Mouse (Mus musculus) hindbrain, postnatal 0 days (tissue): ENCODE data around the gene Wfikkn1. TPM values are rescaled to one million over a fixed set of nuclear protein-coding genes. Genes with fewer than 3 reads are reported as not detected.

ENCODE experiments used
- ATAC-seq: fragments of 200-750 bp; cut with Nextera tagmentation; 2 replicates; pipeline ENCODE4 v1.8.0; 2017; ENCODE audit warnings: mild to moderate bottlenecking, moderate TSS enrichment, moderate library complexity
- DNase-seq: peaks from one replicate; pipeline ENCODE4 v3.0.0-alpha.2; 2015; ENCODE audit warnings: low spot score
- H3K27ac ChIP-seq: fragments of 300-500 bp; sonication (generic); 2 replicates; pipeline ENCODE4 v1.5.1; 2014; ENCODE audit warnings: mild to moderate bottlenecking
- H3K27me3 ChIP-seq: fragments of 300-500 bp; sonication (generic); 2 replicates; pipeline ENCODE4 v1.6.1; 2014; ENCODE audit warnings: low read length, mixed read lengths; ENCODE audit not compliant: insufficient read depth
- H3K36me3 ChIP-seq: fragments of 300-500 bp; sonication (generic); 2 replicates; pipeline ENCODE4 v1.6.1; 2014; ENCODE audit warnings: low read length, mixed read lengths; ENCODE audit not compliant: insufficient read depth
- H3K4me1 ChIP-seq: fragments of 300-500 bp; sonication (generic); 2 replicates; pipeline ENCODE4 v1.6.1; 2014; ENCODE audit warnings: antibody characterized with exemption, low read length, mixed read lengths; ENCODE audit not compliant: insufficient read depth
- H3K4me2 ChIP-seq: fragments of 300-500 bp; sonication (generic); 2 replicates; pipeline ENCODE4 v1.6.1; 2014; ENCODE audit warnings: low read depth, mild to moderate bottlenecking, low read length, moderate library complexity, mixed read lengths
- H3K4me3 ChIP-seq: fragments of 300-500 bp; sonication (generic); 2 replicates; pipeline ENCODE4 v1.5.1; 2014; ENCODE audit warnings: low read length
- H3K9ac ChIP-seq: fragments of 300-500 bp; sonication (generic); replicated peaks from 2 replicates; pipeline ENCODE4 v1.6.1; 2014; ENCODE audit warnings: mild to moderate bottlenecking, low read length, moderate library complexity, mixed read lengths
- H3K9me3 ChIP-seq: fragments of 300-500 bp; sonication (generic); 2 replicates; pipeline ENCODE4 v1.6.1; 2016; ENCODE audit warnings: low read length, mixed read lengths
- CTCF ChIP-seq: IDR thresholded peaks from 2 replicates; pipeline ENCODE4 v1.5.1; 2016; ENCODE audit warnings: antibody characterized with exemption, control low read depth, low read depth
- whole genome bisulfite sequencing: fragments of 180-500 bp; shearing (Covaris S2); extraction: QIAGEN DNeasy Blood & Tissue Kit; methylation state at CpG from one replicate; pipeline ENCODE4 v1.1.7; 2014; 5-methylcytosine and 5-hydroxymethylcytosine counted together
- polyA plus RNA-seq: library from polyadenylated mRNA; unstranded; fragments of >200 nt; fragmentation: Nextera tagmentation; extraction: Ambion mirVana; gene quantifications from 2 replicates; pipeline ENCODE4 v1.2.1, GENCODE M21; 2015
- total RNA-seq: library from RNA; depleted of rRNA; stranded (reverse); fragments of >200 nt; gene quantifications from 2 replicates; pipeline ENCODE4 v1.2.3, GENCODE M21; 2014

The Wfikkn1 gene
- total and polyA plus RNA-seq, 2 experiments from 2014 or later = 0.58 to 1.2 TPM

DNA sequence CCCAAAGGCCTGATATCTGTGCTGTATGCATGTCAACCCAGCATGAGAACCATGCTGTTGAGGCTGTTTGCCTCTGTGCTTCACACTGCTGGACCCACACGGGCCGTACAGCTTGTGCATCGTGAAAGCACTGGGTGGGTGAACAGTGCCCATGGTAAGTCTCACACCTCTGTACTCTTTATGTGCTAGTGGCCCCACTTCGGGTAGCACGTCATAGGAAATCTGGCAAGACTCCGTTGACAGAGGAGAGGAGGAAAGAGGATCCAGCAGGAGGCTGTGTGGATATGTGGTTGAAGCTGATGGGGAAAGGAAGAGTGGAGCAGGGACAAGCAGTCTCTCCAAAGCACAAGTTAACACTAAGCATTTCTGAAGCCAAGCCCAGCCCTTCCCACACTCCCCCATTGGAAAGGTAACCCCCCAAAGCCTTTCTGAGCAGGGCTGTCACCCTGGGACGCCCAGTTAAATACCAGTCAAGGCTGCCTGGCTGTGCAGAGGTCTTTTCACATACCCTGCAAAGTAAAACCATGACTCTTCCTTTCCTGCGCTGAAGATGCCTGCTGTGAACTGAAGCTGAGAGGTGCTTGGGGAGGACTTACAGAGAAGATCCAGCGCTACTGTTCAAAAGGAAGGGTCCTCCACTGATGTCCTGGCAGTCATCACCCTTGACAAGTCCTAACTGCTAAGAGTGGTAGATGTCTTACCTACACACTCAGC lies 37.5 kb upstream of the Wfikkn1 start:
- Histone ChIP-seq H3K9ac (peak overlapping the region; percentile 85; the same call in 1 of the 2 replicates), H3K27ac (peak overlapping the region; percentile 87; the same call in 1 of the 2 replicates), H3K4me2 (peak overlapping the region; percentile 52), H3K9me3 (no peaks in the 10 kb centered on the region), H3K36me3 (0 out of 2 replicates have a peak, but pooled peaks cover 4% of the 10 kb centered on the region), H3K4me1 (peaks cover 16% of the 10 kb centered on the region), H3K4me3 (peak overlapping the region; percentile 79), H3K27me3 (no peaks in the 10 kb centered on the region)
- TF ChIP-seq CTCF = no peak
- WGBS = 79% methylated on average over 9 of the region's 9 CpGs
- ATAC-seq (no peak), DNase-seq (no peak)

DNA sequence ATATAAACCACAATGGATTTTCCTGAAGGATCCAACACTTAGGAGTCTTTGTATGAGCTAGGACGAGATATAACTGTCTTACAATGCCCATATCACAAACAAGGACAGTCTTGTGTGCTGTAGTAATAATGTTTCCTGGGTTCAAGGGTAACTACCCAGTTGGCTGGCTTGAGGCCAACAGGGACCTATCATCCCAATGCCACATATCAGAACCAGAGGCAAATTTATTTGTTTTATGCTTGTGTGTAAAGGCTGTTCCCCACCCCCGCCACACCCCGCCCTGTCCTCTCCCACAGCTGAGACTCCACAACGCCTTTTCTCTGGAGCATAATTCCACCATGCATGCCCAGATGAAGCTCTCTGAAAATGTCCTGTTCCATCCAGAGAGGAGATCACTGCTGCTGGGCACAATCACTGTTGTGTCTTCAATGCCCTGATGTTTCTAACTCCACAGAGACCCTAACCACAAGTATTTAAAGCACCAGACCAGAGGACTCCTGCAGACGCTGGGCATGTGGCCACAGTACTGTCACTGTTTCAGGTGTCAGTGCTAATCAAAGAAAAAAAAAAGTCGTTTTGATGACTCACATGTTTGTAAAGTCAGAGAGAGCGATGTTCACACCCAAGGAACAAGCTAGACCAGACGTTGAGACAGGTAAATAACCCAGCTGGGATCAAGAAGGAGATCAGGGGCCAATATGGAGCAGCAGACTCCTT lies 36.4 kb upstream of the Wfikkn1 start:
- 84% methylated on average over 8 of the region's 8 CpGs for WGBS
- Histone ChIP-seq H3K36me3 (0 out of 2 replicates have a peak, but pooled peaks cover 4% of the 10 kb centered on the region), H3K27ac (no peak overlapping the region), H3K9me3 (no peaks in the 10 kb centered on the region), H3K4me2 (no peak overlapping the region), H3K4me1 (peaks cover 16% of the 10 kb centered on the region), H3K9ac (no peak overlapping the region; the same call in 1 of the 2 replicates), H3K4me3 (no peak overlapping the region), H3K27me3 (no peaks in the 10 kb centered on the region)
- no peak for ATAC-seq
- no peak for TF ChIP-seq CTCF
- DNase-seq = no peak

DNA sequence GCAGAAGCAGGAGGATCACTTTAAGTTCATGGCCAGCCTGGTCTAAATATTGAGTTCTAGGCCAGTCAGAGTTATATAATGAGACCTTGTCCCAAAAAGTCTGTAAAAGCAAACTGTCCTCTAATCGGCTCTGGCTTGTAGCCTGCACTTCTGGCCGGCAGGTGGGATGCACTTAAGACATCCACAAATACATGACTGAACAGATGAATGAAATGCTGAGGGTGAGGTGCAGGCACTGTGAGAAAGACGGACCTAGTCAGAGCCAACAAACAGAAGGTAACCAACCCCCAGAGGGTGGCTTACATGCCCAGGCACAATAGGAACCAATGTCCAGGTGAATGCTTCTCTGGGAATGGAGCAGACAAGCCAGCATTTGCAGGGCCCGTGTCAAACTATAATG lies 33.6 kb upstream of the Wfikkn1 start:
- no peak for TF ChIP-seq CTCF
- no peak for DNase-seq
- Histone ChIP-seq H3K4me2 (no peak overlapping the region), H3K9me3 (no peaks in the 10 kb centered on the region), H3K27me3 (no peaks in the 10 kb centered on the region), H3K9ac (no peak overlapping the region), H3K27ac (no peak overlapping the region), H3K36me3 (0 out of 2 replicates have a peak, but pooled peaks cover 4% of the 10 kb centered on the region), H3K4me1 (peaks cover 16% of the 10 kb centered on the region), H3K4me3 (no peak overlapping the region)
- no peak for ATAC-seq
- 82% methylated on average over 4 of the region's 4 CpGs for WGBS

DNA sequence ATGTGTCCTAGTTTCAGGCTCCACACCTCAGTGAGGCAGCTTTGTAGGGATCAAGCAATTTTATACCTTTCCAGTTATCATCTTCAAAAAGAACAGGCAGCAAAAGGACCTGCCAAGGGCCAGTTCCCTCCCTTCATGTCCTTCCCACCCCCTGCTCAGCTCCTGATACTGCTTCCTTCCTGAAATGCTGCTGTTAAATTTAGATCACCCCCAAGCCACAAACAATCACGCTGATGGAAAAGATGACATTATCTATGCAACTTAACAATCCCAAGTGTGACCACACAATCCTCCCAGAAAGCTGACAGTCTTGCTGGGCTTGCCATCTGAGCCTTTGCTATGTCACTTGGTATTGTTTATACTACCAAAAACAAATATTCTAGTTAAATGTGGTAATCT lies 33.2 kb upstream of the Wfikkn1 start:
- no peak for TF ChIP-seq CTCF

DNA sequence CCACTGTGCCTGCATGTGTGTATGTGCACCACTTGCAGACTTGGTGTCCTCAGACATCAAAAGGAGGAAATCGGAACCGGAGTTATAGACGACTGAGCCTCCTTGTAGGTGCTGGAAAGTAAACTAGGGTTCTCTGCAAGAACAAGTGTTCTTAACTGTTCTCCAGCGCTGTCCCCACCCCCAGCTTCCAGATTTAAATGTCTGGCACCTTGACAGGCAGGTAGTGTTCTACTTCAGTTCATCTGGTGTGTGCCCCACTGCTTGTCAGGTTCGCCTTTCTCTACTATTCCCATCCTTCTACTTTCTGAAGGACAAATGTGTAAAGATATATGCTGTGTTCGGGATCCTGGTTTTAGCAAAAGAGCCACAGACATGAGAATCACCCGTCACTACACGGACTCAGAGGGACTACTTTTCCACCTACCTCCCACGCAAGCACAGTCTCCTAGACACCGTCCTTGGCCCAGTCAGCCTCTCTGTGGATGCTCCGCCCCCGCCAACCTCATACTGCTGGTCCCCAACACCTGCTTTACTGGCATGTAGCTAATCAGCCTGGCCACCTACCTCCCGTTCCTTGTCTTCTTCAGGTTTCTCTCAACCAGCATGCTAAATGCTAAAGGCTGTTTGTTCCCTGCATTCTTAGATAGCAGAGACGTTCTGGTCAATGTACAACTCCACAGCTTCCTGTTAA lies 32.7 kb upstream of the Wfikkn1 start:
- Histone ChIP-seq H3K4me1 (peaks cover 13% of the 10 kb centered on the region), H3K36me3 (0 out of 2 replicates have a peak, but pooled peaks cover 4% of the 10 kb centered on the region), H3K27me3 (no peaks in the 10 kb centered on the region), H3K4me2 (no peak overlapping the region), H3K27ac (no peak overlapping the region), H3K9ac (no peak overlapping the region), H3K9me3 (no peaks in the 10 kb centered on the region), H3K4me3 (no peak overlapping the region)
- no peak for ATAC-seq
- no peak for DNase-seq
- 88% methylated on average over 14 of the region's 14 CpGs for WGBS
- no peak for TF ChIP-seq CTCF

More for the DNA sequence above, 33.2 kb upstream of the Wfikkn1 start:
- 83% methylated on average over 1 of the region's 1 CpGs for WGBS
- Histone ChIP-seq H3K36me3 (0 out of 2 replicates have a peak, but pooled peaks cover 4% of the 10 kb centered on the region), H3K4me3 (no peak overlapping the region), H3K4me2 (no peak overlapping the region), H3K27ac (no peak overlapping the region), H3K9me3 (no peaks in the 10 kb centered on the region), H3K9ac (no peak overlapping the region), H3K27me3 (no peaks in the 10 kb centered on the region), H3K4me1 (peaks cover 16% of the 10 kb centered on the region)
- ATAC-seq (no peak), DNase-seq (no peak)

DNA sequence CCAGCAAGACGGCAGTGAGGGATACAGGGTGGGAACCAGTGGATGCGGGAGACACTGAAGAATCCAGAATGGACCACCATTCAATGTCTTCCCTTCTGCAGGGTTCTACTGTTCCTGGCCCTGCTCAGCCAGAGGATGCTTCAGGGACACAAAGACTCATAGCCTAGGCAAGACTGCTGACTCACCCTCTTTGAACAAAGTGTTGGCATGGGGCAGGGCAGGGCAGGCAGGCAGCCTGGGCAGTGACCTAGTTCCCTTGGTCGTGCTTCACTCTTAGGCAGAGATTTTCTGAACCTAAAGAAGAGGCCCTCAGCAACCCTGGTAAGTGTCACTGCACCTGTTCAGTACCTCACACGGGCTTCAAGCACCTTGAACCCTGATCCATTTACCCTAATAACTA lies 31.2 kb upstream of the Wfikkn1 start:
- Histone ChIP-seq H3K27me3 (no peaks in the 10 kb centered on the region), H3K4me1 (no peaks in the 10 kb centered on the region), H3K4me3 (no peak overlapping the region), H3K9ac (no peak overlapping the region), H3K36me3 (no peaks in the 10 kb centered on the region), H3K27ac (no peak overlapping the region), H3K9me3 (no peaks in the 10 kb centered on the region), H3K4me2 (no peak overlapping the region)
- no peak for TF ChIP-seq CTCF
- no peak for ATAC-seq
- no peak for DNase-seq
- WGBS = 78% methylated on average over 4 of the region's 4 CpGs
